Mouse (Mus musculus) neural tube, embryonic 13.5 days (tissue): ENCODE measurements around the gene Tube1. TPM values are rescaled to one million over a fixed set of nuclear protein-coding genes. Genes with fewer than 3 reads are reported as not detected.

ENCODE experiments used
- polyA plus RNA-seq: library from polyadenylated mRNA; unstranded; fragments of >200 nt; fragmentation: Nextera tagmentation; extraction: Ambion mirVana; gene quantifications from 2 replicates; pipeline ENCODE4 v1.2.1, GENCODE M21; 2015

Gene Tube1
- polyA plus RNA-seq, 1 experiment from 2014 or later = 7.8 TPM

Other genes with a start within 250 kb of the Tube1 start
- gene Lama4, start 168.5 kb upstream of the Tube1 start, polyA plus RNA-seq = 33.3 and 36.7 TPM in 2 replicates
- 30.2 and 37.0 TPM in 2 replicates for gene Fam229b, start 62 bp upstream of the Tube1 start, polyA plus RNA-seq
- gene Ccn6, start 29.8 kb downstream of the Tube1 start, polyA plus RNA-seq = 0.65 and 0.81 TPM in 2 replicates
- gene Fyn, start 234.9 kb downstream of the Tube1 start, polyA plus RNA-seq = 71.6 and 74.9 TPM in 2 replicates